In genomic region chr1:128898025-128898424, GRCm38 (mm10) we compare ENCODE assay signal across 10 mouse cellular contexts.
"Had no signal": no experiment of that assay in that cellular context is flagged by ENCODE, and none has a peak within 500 bp of the region (broad histone marks: within the 10 kb centered on the region; RNA-seq: fewer than 3 reads in every experiment).

No protein-coding gene starts in this region.

- H3K4me3 ChIP-seq: liver, embryonic 13.5 days; lung, embryonic 15.5 days; midbrain, embryonic 13.5 days; myocyte; neural tube, embryonic 15.5 days had no signal

- H3K27ac ChIP-seq: liver, embryonic 13.5 days; lung, embryonic 15.5 days; midbrain, embryonic 13.5 days; neural tube, embryonic 15.5 days had no signal

- ATAC-seq: intestine, embryonic 16.5 days; liver, postnatal 0 days; midbrain, embryonic 13.5 days had no signal

- H3K4me2 ChIP-seq: liver, embryonic 13.5 days; lung, embryonic 15.5 days; midbrain, embryonic 13.5 days; neural tube, embryonic 15.5 days had no signal

- DNase-seq: kidney, adult 2 months; kidney, postnatal 25 days; liver; liver, embryonic 13.5 days; liver, postnatal 0 days had no signal

- H3K27me3 ChIP-seq: liver, embryonic 13.5 days; lung, embryonic 15.5 days; midbrain, embryonic 13.5 days; neural tube, embryonic 15.5 days had no signal

- H3K9ac ChIP-seq: liver, embryonic 13.5 days; liver, postnatal 0 days; lung, embryonic 15.5 days; midbrain, embryonic 13.5 days; neural tube, embryonic 15.5 days had no signal

- H3K4me1 ChIP-seq: liver, embryonic 13.5 days; lung, embryonic 15.5 days; midbrain, embryonic 13.5 days; neural tube, embryonic 15.5 days had no signal

- H3K36me3 ChIP-seq: liver, embryonic 13.5 days; lung, embryonic 15.5 days; midbrain, embryonic 13.5 days; neural tube, embryonic 15.5 days had no signal

- H3K9me3 ChIP-seq: liver, embryonic 13.5 days; lung, embryonic 15.5 days; midbrain, embryonic 13.5 days; neural tube, embryonic 15.5 days had no signal
